In genomic region chr15:27616159-27616558, GRCm38 (mm10) we compare ENCODE assay signal across 10 mouse cellular contexts. TPM values are rescaled to one million over a fixed set of nuclear protein-coding genes. Genes with fewer than 3 reads are reported as not detected.
DNase-seq lines count a peak whose midpoint lies in the region; ATAC-seq and TF ChIP-seq lines count a peak whose summit lies in the region.
"Had no signal": no experiment of that assay in that cellular context is flagged by ENCODE, and none has a peak within 500 bp of the region (broad histone marks: within the 10 kb centered on the region; RNA-seq: fewer than 3 reads in every experiment).

No protein-coding gene starts in this region.

- TF ChIP-seq POLR2A in liver, adult 2 months (IDR thresholded peaks at IDR 0.05; ENCODE audit: extremely low read depth, insufficient read depth, low read length), result no peak

- TF ChIP-seq EP300 in heart, postnatal 0 days (IDR thresholded peaks at IDR 0.05; ENCODE audit: low read depth), result no peak
- no peak for TF ChIP-seq EP300 in stomach, postnatal 0 days (optimal IDR thresholded peaks at IDR 0.05)

- H3K9ac ChIP-seq in liver, adult 2 months (ENCODE audit: low read depth, low read length), result no peak overlapping the region
- no peak overlapping the region for H3K9ac ChIP-seq in liver, embryonic 12.5 days
- no peak overlapping the region for H3K9ac ChIP-seq in heart, postnatal 0 days (replicated peaks; ENCODE audit: low read depth, low read length)
- no peak overlapping the region for H3K9ac ChIP-seq in stomach, postnatal 0 days (ENCODE audit: low read length)
- H3K9ac ChIP-seq: liver, embryonic 14.5 days; neural tube, embryonic 12.5 days had no signal

- no peaks in the 10 kb centered on the region for H3K9me3 ChIP-seq in liver, embryonic 12.5 days (replicated peaks)
- H3K9me3 ChIP-seq in heart, postnatal 0 days (replicated peaks; ENCODE audit: control insufficient read depth, low read length), result no peaks in the 10 kb centered on the region
- H3K9me3 ChIP-seq in stomach, postnatal 0 days (ENCODE audit: control insufficient read depth, low read length), result no peaks in the 10 kb centered on the region
- H3K9me3 ChIP-seq: neural tube, embryonic 12.5 days had no signal

- DNase-seq in liver, adult 2 months (ENCODE audit: extremely low read depth, low read depth, low spot score), result peak; percentile 53
- peak; percentile 66 for DNase-seq in cerebellum, postnatal 36 days
- peak; percentile 58 for DNase-seq in heart, postnatal 0 days (ENCODE audit: low spot score)
- no peak for DNase-seq in stomach, postnatal 0 days (ENCODE audit: low spot score)
- DNase-seq in right cerebral cortex, adult 18-20 months, result no peak
- no peak for DNase-seq in layer of hippocampus, adult 9-10 months (ENCODE audit: low spot score)

- peak; percentile 33 for TF ChIP-seq CTCF in liver, adult 2 months (IDR thresholded peaks at IDR 0.05; ENCODE audit: low read depth, low read length)
- TF ChIP-seq CTCF in heart, postnatal 0 days (IDR thresholded peaks at IDR 0.05; ENCODE audit: low read depth), result peak; percentile 42
- TF ChIP-seq CTCF in stomach, postnatal 0 days (IDR thresholded peaks at IDR 0.05; ENCODE audit: low read depth), result peak; percentile 23; the same call in 1 of the 2 replicates

- H3K4me2 ChIP-seq in liver, embryonic 12.5 days, result no peak overlapping the region
- no peak overlapping the region for H3K4me2 ChIP-seq in heart, postnatal 0 days (ENCODE audit: low read depth, low read length)
- H3K4me2 ChIP-seq in stomach, postnatal 0 days (replicated peaks; ENCODE audit: low read depth), result no peak overlapping the region
- H3K4me2 ChIP-seq: neural tube, embryonic 12.5 days had no signal

- peaks cover 54% of the 10 kb centered on the region for H3K36me3 ChIP-seq in liver, adult 2 months (ENCODE audit: control insufficient read depth, insufficient read depth, low read length)
- H3K36me3 ChIP-seq in liver, embryonic 12.5 days, result peaks cover 91% of the 10 kb centered on the region
- H3K36me3 ChIP-seq in heart, postnatal 0 days (replicated peaks; ENCODE audit: control insufficient read depth, insufficient read depth, low read length), result peaks cover 54% of the 10 kb centered on the region
- H3K36me3 ChIP-seq in stomach, postnatal 0 days (ENCODE audit: control insufficient read depth, insufficient read depth, low read length), result peaks cover 3% of the 10 kb centered on the region; the same call in 1 of the 2 replicates

- H3K4me3 ChIP-seq in liver, adult 2 months (ENCODE audit: insufficient read depth, low read depth, low read length), result no peak overlapping the region
- no peak overlapping the region for H3K4me3 ChIP-seq in liver, embryonic 12.5 days
- H3K4me3 ChIP-seq in heart, postnatal 0 days (ENCODE audit: low read depth, low read length), result no peak overlapping the region
- no peak overlapping the region for H3K4me3 ChIP-seq in stomach, postnatal 0 days (ENCODE audit: low read depth, low read length)
- H3K4me3 ChIP-seq: neural tube, embryonic 12.5 days had no signal

- no peaks in the 10 kb centered on the region for H3K27me3 ChIP-seq in liver, adult 2 months (ENCODE audit: control insufficient read depth, insufficient read depth, low read length)
- H3K27me3 ChIP-seq in liver, embryonic 12.5 days (replicated peaks), result no peaks in the 10 kb centered on the region
- no peaks in the 10 kb centered on the region for H3K27me3 ChIP-seq in heart, postnatal 0 days (ENCODE audit: control insufficient read depth, insufficient read depth, low read length)
- no peaks in the 10 kb centered on the region for H3K27me3 ChIP-seq in stomach, postnatal 0 days (ENCODE audit: control insufficient read depth, insufficient read depth, low read length)
- H3K27me3 ChIP-seq: neural tube, embryonic 12.5 days had no signal

- peaks cover 16% of the 10 kb centered on the region; the same call in 1 of the 2 replicates for H3K79me2 ChIP-seq in liver, adult 2 months (ENCODE audit: control insufficient read depth, insufficient read depth, low read length)

- H3K27ac ChIP-seq in liver, adult 2 months (replicated peaks; ENCODE audit: insufficient read depth, low read depth, low read length), result no peak overlapping the region
- H3K27ac ChIP-seq in liver, embryonic 12.5 days, result no peak overlapping the region
- H3K27ac ChIP-seq in heart, postnatal 0 days (ENCODE audit: low read depth), result peak overlapping the region; percentile 50; the same call in 1 of the 2 replicates
- no peak overlapping the region for H3K27ac ChIP-seq in stomach, postnatal 0 days (replicated peaks)
- H3K27ac ChIP-seq: liver, embryonic 14.5 days; neural tube, embryonic 12.5 days had no signal

- H3K4me1 ChIP-seq in liver, adult 2 months (ENCODE audit: control insufficient read depth, insufficient read depth, low read length), result peaks cover 26% of the 10 kb centered on the region
- H3K4me1 ChIP-seq in liver, embryonic 12.5 days, result peaks cover 26% of the 10 kb centered on the region
- H3K4me1 ChIP-seq in heart, postnatal 0 days (ENCODE audit: control insufficient read depth, insufficient read depth), result peaks cover 27% of the 10 kb centered on the region
- H3K4me1 ChIP-seq in stomach, postnatal 0 days (replicated peaks; ENCODE audit: control insufficient read depth, insufficient read depth), result no peaks in the 10 kb centered on the region
- H3K4me1 ChIP-seq: neural tube, embryonic 12.5 days had no signal

- ATAC-seq in liver, embryonic 12.5 days, result no peak
- ATAC-seq in heart, postnatal 0 days (ENCODE audit: insufficient read depth, low read depth), result no peak
- ATAC-seq in stomach, postnatal 0 days (ENCODE audit: low FRiP score, low TSS enrichment), result no peak
- ATAC-seq: forebrain, embryonic 16.5 days had no signal

- WGBS in liver, adult 2 months, result 7% methylated on average over 4 of the region's 4 CpGs
- 78% methylated on average over 4 of the region's 4 CpGs for WGBS in liver, embryonic 12.5 days (ENCODE audit: insufficient replicate concordance)
- WGBS in heart, postnatal 0 days, result 32% methylated on average over 4 of the region's 4 CpGs
- WGBS in stomach, postnatal 0 days, result 56% methylated on average over 4 of the region's 4 CpGs

RNA-seq across cellular contexts. Expression of gene Otulin, which starts 14.3 kb away (rescaled TPM):
- total RNA-seq in liver, adult 2 months (2014; rRNA removed), result 29.7 and 33.4 TPM in 2 replicates
- 49.3 and 58.0 TPM in 2 replicates for polyA plus RNA-seq in liver, adult 2 months (2012; rRNA removed)
- polyA plus RNA-seq in liver, embryonic 12.5 days (2016; fragmentation: Nextera tagmentation; extraction: Ambion mirVana), result 33.1 and 35.0 TPM in 2 replicates
- total RNA-seq in heart, postnatal 0 days (2014; rRNA removed; ENCODE audit: low replicate concordance), result 32.3 and 36.1 TPM in 2 replicates
- polyA plus RNA-seq in heart, postnatal 0 days (2015; fragmentation: Nextera tagmentation; extraction: Ambion mirVana), result 24.3 and 26.3 TPM in 2 replicates
- polyA plus RNA-seq in stomach, postnatal 0 days (2015; fragmentation: Nextera tagmentation; extraction: Ambion mirVana), result 23.7 and 24.4 TPM in 2 replicates

Comparison
In these comparisons a context has a peak if more than half of its experiments do, and no peak if none do; other contexts are left out.
1. DNase-seq: peak in liver, adult 2 months (single experiment), cerebellum, postnatal 36 days (2 of 2) and heart, postnatal 0 days (single experiment); none in stomach, postnatal 0 days (single experiment), right cerebral cortex, adult 18-20 months (single experiment) and layer of hippocampus, adult 9-10 months (single experiment).
2. Peak in every context shown above with its lines, with median percentiles within 50 percentile points of each other: CTCF ChIP-seq.